ENCODE assay signal across 8 mouse cellular contexts in the genomic region with DNA sequence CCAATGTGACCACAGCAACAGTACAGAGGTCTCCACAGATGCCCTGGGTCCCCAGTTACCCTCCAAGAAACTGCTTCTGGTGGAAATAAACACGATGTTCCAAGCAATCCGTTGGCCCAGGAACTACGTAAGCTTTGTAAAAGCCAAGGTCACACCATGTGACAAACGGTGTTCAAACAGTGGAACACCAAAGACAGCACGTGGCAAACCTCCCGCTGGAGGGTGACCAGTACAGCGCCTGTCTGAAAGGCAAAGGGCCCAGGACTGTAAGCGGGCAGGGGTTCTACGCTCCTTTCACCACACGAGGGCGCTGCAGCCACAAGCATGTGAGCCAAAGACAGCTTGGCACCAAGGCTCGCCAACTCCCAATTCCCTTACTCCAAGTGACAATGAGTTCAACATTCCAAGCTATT. TPM values are rescaled to one million over a fixed set of nuclear protein-coding genes. Genes with fewer than 3 reads are reported as not detected.
DNase-seq lines count a peak whose midpoint lies in the region; ATAC-seq and TF ChIP-seq lines count a peak whose summit lies in the region.

No protein-coding gene starts in this region.

- H3K36me3 ChIP-seq in heart, embryonic 12.5 days = peaks cover 14% of the 10 kb centered on the region
- H3K36me3 ChIP-seq in kidney, embryonic 16.5 days (ENCODE audit: insufficient read depth, low read length) = peaks cover 18% of the 10 kb centered on the region
- peaks cover 6% of the 10 kb centered on the region for H3K36me3 ChIP-seq in liver, embryonic 11.5 days (ENCODE audit: control insufficient read depth, insufficient read depth, low read length)
- H3K36me3 ChIP-seq in splenic B cell, adult 2 months (ENCODE audit: control insufficient read depth, insufficient read depth, low read length, poor library complexity, severe bottlenecking) = peaks cover 8% of the 10 kb centered on the region; the same call in 1 of the 2 replicates

- no peak overlapping the region for H3K27ac ChIP-seq in bone marrow macrophage, adult 2 months (ENCODE audit: insufficient read depth, low read depth, low read length)
- no peak overlapping the region for H3K27ac ChIP-seq in heart, embryonic 12.5 days (ENCODE audit: poor library complexity, severe bottlenecking)
- no peak overlapping the region for H3K27ac ChIP-seq in kidney, embryonic 16.5 days (ENCODE audit: low read length)
- H3K27ac ChIP-seq in liver, embryonic 11.5 days (ENCODE audit: low read depth, low read length) = no peak overlapping the region

- TF ChIP-seq CTCF in bone marrow macrophage, adult 2 months (IDR thresholded peaks at IDR 0.05; ENCODE audit: low read depth, low read length) = peak; percentile 80

- peak overlapping the region; percentile 7; the same call in 1 of the 2 replicates for H3K4me3 ChIP-seq in bone marrow macrophage, adult 2 months (ENCODE audit: insufficient read depth, low read length)
- H3K4me3 ChIP-seq in heart, embryonic 12.5 days = no peak overlapping the region
- no peak overlapping the region for H3K4me3 ChIP-seq in kidney, embryonic 16.5 days (ENCODE audit: low read length)
- H3K4me3 ChIP-seq in liver, embryonic 11.5 days (ENCODE audit: low read depth, low read length) = 0 out of 2 replicates have a peak overlapping the region, but pooled peaks have one; percentile 6

- WGBS in heart, embryonic 12.5 days = 5% methylated on average over 12 of the region's 12 CpGs
- 2% methylated on average over 12 of the region's 12 CpGs for WGBS in kidney, embryonic 16.5 days
- WGBS in liver, embryonic 11.5 days = 6% methylated on average over 12 of the region's 12 CpGs

- peak; percentile 89 for DNase-seq in B cell, adult 2 months
- DNase-seq in liver, embryonic 11.5 days (ENCODE audit: low spot score) = peak; percentile 86
- peak; percentile 84 for DNase-seq in naive thymus-derived CD4-positive, alpha-beta T cell, adult 2 months (ENCODE audit: low read depth)
- peak; percentile 87 for DNase-seq in splenic B cell, adult 2 months (ENCODE audit: low read depth, low spot score)

- peak; percentile 89 for ATAC-seq in erythroblast, adult 5-6 weeks (replicated peaks; ENCODE audit: low FRiP score, poor library complexity, severe bottlenecking)
- ATAC-seq in heart, embryonic 12.5 days (ENCODE audit: insufficient number of reproducible peaks, low FRiP score) = peak; percentile 83
- ATAC-seq in kidney, embryonic 16.5 days (ENCODE audit: low FRiP score, low TSS enrichment) = peak; percentile 95
- ATAC-seq in liver, embryonic 11.5 days (replicated peaks; ENCODE audit: low FRiP score) = peak; percentile 86

- H3K9me3 ChIP-seq in heart, embryonic 12.5 days (replicated peaks) = no peaks in the 10 kb centered on the region
- H3K9me3 ChIP-seq in kidney, embryonic 16.5 days (ENCODE audit: low read length) = no peaks in the 10 kb centered on the region
- no peaks in the 10 kb centered on the region for H3K9me3 ChIP-seq in liver, embryonic 11.5 days (ENCODE audit: control insufficient read depth, low read length)

- peak overlapping the region; percentile 37 for H3K4me2 ChIP-seq in heart, embryonic 12.5 days
- H3K4me2 ChIP-seq in kidney, embryonic 16.5 days (replicated peaks; ENCODE audit: low read depth, low read length) = peak overlapping the region; percentile 20; the same call in 1 of the 2 replicates
- peak overlapping the region; percentile 54 for H3K4me2 ChIP-seq in liver, embryonic 11.5 days

- H3K27me3 ChIP-seq in heart, embryonic 12.5 days (replicated peaks) = no peaks in the 10 kb centered on the region
- H3K27me3 ChIP-seq in kidney, embryonic 16.5 days (ENCODE audit: insufficient read depth, low read length) = no peaks in the 10 kb centered on the region
- no peaks in the 10 kb centered on the region for H3K27me3 ChIP-seq in liver, embryonic 11.5 days (replicated peaks; ENCODE audit: control insufficient read depth, insufficient read depth, low read length)
- H3K27me3 ChIP-seq in splenic B cell, adult 2 months (ENCODE audit: control insufficient read depth, insufficient read depth, low read length, poor library complexity, severe bottlenecking) = no peaks in the 10 kb centered on the region

- peaks cover 8% of the 10 kb centered on the region for H3K4me1 ChIP-seq in bone marrow macrophage, adult 2 months (ENCODE audit: control insufficient read depth, insufficient read depth, low read length)
- H3K4me1 ChIP-seq in heart, embryonic 12.5 days (replicated peaks) = peaks cover 10% of the 10 kb centered on the region
- H3K4me1 ChIP-seq in kidney, embryonic 16.5 days (ENCODE audit: insufficient read depth, low read length) = peaks cover 8% of the 10 kb centered on the region
- peaks cover 12% of the 10 kb centered on the region for H3K4me1 ChIP-seq in liver, embryonic 11.5 days (replicated peaks; ENCODE audit: control insufficient read depth, insufficient read depth, low read length)

- no peak overlapping the region for H3K9ac ChIP-seq in heart, embryonic 12.5 days
- H3K9ac ChIP-seq in kidney, embryonic 16.5 days (replicated peaks; ENCODE audit: low read length) = no peak overlapping the region; the same call in 1 of the 2 replicates
- no peak overlapping the region for H3K9ac ChIP-seq in liver, embryonic 11.5 days (ENCODE audit: low read depth, low read length)

- TF ChIP-seq POLR2A in bone marrow macrophage, adult 2 months (IDR thresholded peaks at IDR 0.05; ENCODE audit: borderline replicate concordance, low read depth, low read length) = no peak

RNA-seq across cellular contexts. Expression of a gene that starts 13.3 kb away (rescaled TPM):
- not detected in 2 replicates for polyA plus RNA-seq in bone marrow macrophage, adult 2 months (2012; ENCODE audit: insufficient read depth, insufficient read length, missing spikeins)
- not detected in 2 replicates for total RNA-seq in erythroblast, adult 5-6 weeks (2015; ENCODE audit: low replicate concordance)
- not detected in 2 replicates for total RNA-seq in erythroblast, adult 5-6 weeks (2017; ENCODE audit: low replicate concordance)
- polyA plus RNA-seq in heart, embryonic 12.5 days (2016; fragmentation: Nextera tagmentation; extraction: Ambion mirVana) = 0.14 and 0.24 TPM in 2 replicates
- 0.26 and 0.37 TPM in 2 replicates for polyA plus RNA-seq in kidney, embryonic 16.5 days (2015; fragmentation: Nextera tagmentation; extraction: Ambion mirVana)
- polyA plus RNA-seq in liver, embryonic 11.5 days (2014; fragmentation: Nextera tagmentation; extraction: Ambion mirVana) = 3.9 and 5.1 TPM in 2 replicates

RNA-seq across cellular contexts. Expression of a gene that starts 21.8 kb away (rescaled TPM):
- 143 and 153 TPM in 2 replicates for polyA plus RNA-seq in bone marrow macrophage, adult 2 months (2012; ENCODE audit: insufficient read depth, insufficient read length, missing spikeins)
- total RNA-seq in erythroblast, adult 5-6 weeks (2015; ENCODE audit: low replicate concordance) = 31.6 and 35.5 TPM in 2 replicates
- 24.7 and 25.2 TPM in 2 replicates for total RNA-seq in erythroblast, adult 5-6 weeks (2017; ENCODE audit: low replicate concordance)
- polyA plus RNA-seq in heart, embryonic 12.5 days (2016; fragmentation: Nextera tagmentation; extraction: Ambion mirVana) = 92.5 and 95.8 TPM in 2 replicates
- polyA plus RNA-seq in kidney, embryonic 16.5 days (2015; fragmentation: Nextera tagmentation; extraction: Ambion mirVana) = 196 and 228 TPM in 2 replicates
- 240 and 250 TPM in 2 replicates for polyA plus RNA-seq in liver, embryonic 11.5 days (2014; fragmentation: Nextera tagmentation; extraction: Ambion mirVana)

RNA-seq across cellular contexts. Expression of a gene that starts 58.6 kb away (rescaled TPM):
- polyA plus RNA-seq in bone marrow macrophage, adult 2 months (2012; ENCODE audit: insufficient read depth, insufficient read length, missing spikeins) = not detected in 2 replicates
- total RNA-seq in erythroblast, adult 5-6 weeks (2015; ENCODE audit: low replicate concordance) = not detected in 2 replicates
- not detected in 2 replicates for total RNA-seq in erythroblast, adult 5-6 weeks (2017; ENCODE audit: low replicate concordance)
- 0.51 and 0.60 TPM in 2 replicates for polyA plus RNA-seq in heart, embryonic 12.5 days (2016; fragmentation: Nextera tagmentation; extraction: Ambion mirVana)
- 3.1 and 3.9 TPM in 2 replicates for polyA plus RNA-seq in kidney, embryonic 16.5 days (2015; fragmentation: Nextera tagmentation; extraction: Ambion mirVana)
- 1.9 and 2.0 TPM in 2 replicates for polyA plus RNA-seq in liver, embryonic 11.5 days (2014; fragmentation: Nextera tagmentation; extraction: Ambion mirVana)

Comparison
In these comparisons a context has a peak if more than half of its experiments do, and no peak if none do; other contexts are left out.
1. H3K4me3 ChIP-seq: peak in bone marrow macrophage, adult 2 months (single experiment) and liver, embryonic 11.5 days (single experiment); none in heart, embryonic 12.5 days (single experiment) and kidney, embryonic 16.5 days (single experiment).
2. Peak in every context shown above with its lines, with median percentiles within 50 percentile points of each other: DNase-seq, ATAC-seq and H3K4me2 ChIP-seq.